Mouse (Mus musculus): ENCODE measurements around the gene Smc3. TPM values are rescaled to one million over a fixed set of nuclear protein-coding genes. Genes with fewer than 3 reads are reported as not detected.

The Smc3 gene
- polyA plus RNA-seq, 1 experiment from 2014 or later = 68.3 TPM

- H3K36me3 ChIP-seq (ENCODE audit: insufficient read depth, low read length) = no peaks in the 10 kb centered on the region
- H3K27me3 ChIP-seq (ENCODE audit: insufficient read depth, low read length) = peaks cover 48% of the 10 kb centered on the region
- H3K4me2 ChIP-seq (replicated peaks; ENCODE audit: low read depth, low read length) = no peak overlapping the region
- no peak for ATAC-seq (ENCODE audit: low FRiP score, low TSS enrichment)
- H3K4me1 ChIP-seq (ENCODE audit: insufficient read depth, low read length) = peaks cover 11% of the 10 kb centered on the region
- no peaks in the 10 kb centered on the region for H3K9me3 ChIP-seq (ENCODE audit: low read length)
- H3K27ac ChIP-seq (ENCODE audit: low read length) = no peak overlapping the region
- 96% methylated on average over 9 of the region's 9 CpGs for WGBS
- no peak overlapping the region for H3K9ac ChIP-seq (replicated peaks; ENCODE audit: low read length)
- H3K4me3 ChIP-seq (ENCODE audit: low read length) = no peak overlapping the region
These were observed 79.0 kb downstream of the Smc3 start for GRCm38 (mm10) chr19:53679194-53679593.

- WGBS = 80% methylated on average over 7 of the region's 7 CpGs
- H3K4me2 ChIP-seq (replicated peaks; ENCODE audit: low read depth, low read length) = no peak overlapping the region
- H3K27ac ChIP-seq (ENCODE audit: low read length) = no peak overlapping the region
- H3K36me3 ChIP-seq (ENCODE audit: insufficient read depth, low read length) = no peaks in the 10 kb centered on the region
- no peak overlapping the region for H3K9ac ChIP-seq (replicated peaks; ENCODE audit: low read length)
- peaks cover 40% of the 10 kb centered on the region for H3K27me3 ChIP-seq (ENCODE audit: insufficient read depth, low read length)
- no peaks in the 10 kb centered on the region for H3K9me3 ChIP-seq (ENCODE audit: low read length)
- no peak overlapping the region for H3K4me3 ChIP-seq (ENCODE audit: low read length)
- peaks cover 11% of the 10 kb centered on the region for H3K4me1 ChIP-seq (ENCODE audit: insufficient read depth, low read length)
- ATAC-seq (ENCODE audit: low FRiP score, low TSS enrichment) = no peak
These were observed 79.8 kb downstream of the Smc3 start for GRCm38 (mm10) chr19:53679981-53680380.

- 0 out of 2 replicates have a peak, but pooled peaks cover 2% of the 10 kb centered on the region for H3K4me1 ChIP-seq (ENCODE audit: insufficient read depth, low read length)
- peaks cover 16% of the 10 kb centered on the region for H3K27me3 ChIP-seq (ENCODE audit: insufficient read depth, low read length)
- no peaks in the 10 kb centered on the region for H3K9me3 ChIP-seq (ENCODE audit: low read length)
- no peak overlapping the region for H3K4me2 ChIP-seq (replicated peaks; ENCODE audit: low read depth, low read length)
- no peak overlapping the region for H3K9ac ChIP-seq (replicated peaks; ENCODE audit: low read length)
- no peak overlapping the region for H3K27ac ChIP-seq (ENCODE audit: low read length)
- no peaks in the 10 kb centered on the region for H3K36me3 ChIP-seq (ENCODE audit: insufficient read depth, low read length)
- 44% methylated on average over 8 of the region's 8 CpGs for WGBS
- no peak overlapping the region for H3K4me3 ChIP-seq (ENCODE audit: low read length)
- ATAC-seq (ENCODE audit: low FRiP score, low TSS enrichment) = no peak
These were observed 82.2 kb downstream of the Smc3 start for GRCm38 (mm10) chr19:53682427-53682826.

- no peak overlapping the region for H3K4me2 ChIP-seq (replicated peaks; ENCODE audit: low read depth, low read length)
- H3K36me3 ChIP-seq (ENCODE audit: insufficient read depth, low read length) = no peaks in the 10 kb centered on the region
- no peaks in the 10 kb centered on the region for H3K4me1 ChIP-seq (ENCODE audit: insufficient read depth, low read length)
- H3K9me3 ChIP-seq (ENCODE audit: low read length) = no peaks in the 10 kb centered on the region
- ATAC-seq (ENCODE audit: low FRiP score, low TSS enrichment) = no peak
- no peak overlapping the region for H3K27ac ChIP-seq (ENCODE audit: low read length)
- H3K9ac ChIP-seq (replicated peaks; ENCODE audit: low read length) = no peak overlapping the region
- no peaks in the 10 kb centered on the region for H3K27me3 ChIP-seq (ENCODE audit: insufficient read depth, low read length)
- no peak overlapping the region for H3K4me3 ChIP-seq (ENCODE audit: low read length)
- WGBS = 79% methylated on average over 5 of the region's 5 CpGs
These were observed 87.4 kb downstream of the Smc3 start for GRCm38 (mm10) chr19:53687592-53687991.

- Histone ChIP-seq H3K9ac (replicated peaks; ENCODE audit: low read length) (no peak overlapping the region), H3K36me3 (ENCODE audit: insufficient read depth, low read length) (no peaks in the 10 kb centered on the region), H3K4me3 (ENCODE audit: low read length) (no peak overlapping the region), H3K9me3 (ENCODE audit: low read length) (no peaks in the 10 kb centered on the region), H3K4me1 (ENCODE audit: insufficient read depth, low read length) (no peaks in the 10 kb centered on the region), H3K27ac (ENCODE audit: low read length) (no peak overlapping the region), H3K27me3 (ENCODE audit: insufficient read depth, low read length) (no peaks in the 10 kb centered on the region), H3K4me2 (replicated peaks; ENCODE audit: low read depth, low read length) (no peak overlapping the region)
- 71% methylated on average over 10 of the region's 10 CpGs for WGBS
- ATAC-seq (ENCODE audit: low FRiP score, low TSS enrichment) = no peak
These were observed 90.6 kb downstream of the Smc3 start for GRCm38 (mm10) chr19:53690816-53691215.

GRCm38 (mm10) chr19:53694020-53694419 is 93.8 kb downstream of the Smc3 start:
- Histone ChIP-seq H3K9ac (replicated peaks; ENCODE audit: low read length) (no peak overlapping the region), H3K4me3 (ENCODE audit: low read length) (no peak overlapping the region), H3K27ac (ENCODE audit: low read length) (no peak overlapping the region), H3K4me2 (replicated peaks; ENCODE audit: low read depth, low read length) (no peak overlapping the region), H3K4me1 (ENCODE audit: insufficient read depth, low read length) (peaks cover 11% of the 10 kb centered on the region), H3K27me3 (ENCODE audit: insufficient read depth, low read length) (no peaks in the 10 kb centered on the region), H3K36me3 (ENCODE audit: insufficient read depth, low read length) (no peaks in the 10 kb centered on the region), H3K9me3 (ENCODE audit: low read length) (no peaks in the 10 kb centered on the region)
- WGBS = 26% methylated on average over 1 of the region's 1 CpGs
- no peak for ATAC-seq (ENCODE audit: low FRiP score, low TSS enrichment)

Other genes starting within 250 kb of the Smc3 start
- not detected in 2 replicates for gene Gm10197, start 228.6 kb upstream of the Smc3 start, polyA plus RNA-seq (2015; fragmentation: Nextera tagmentation; extraction: Ambion mirVana)
- 39.1 and 40.1 TPM in 2 replicates for gene Smndc1, start 209.8 kb upstream of the Smc3 start, polyA plus RNA-seq (2015; fragmentation: Nextera tagmentation; extraction: Ambion mirVana)
- gene Dusp5, start 71.3 kb upstream of the Smc3 start, polyA plus RNA-seq (2015; fragmentation: Nextera tagmentation; extraction: Ambion mirVana) = 9.6 and 9.7 TPM in 2 replicates
- 395 and 457 TPM in 2 replicates for gene Nutf2-ps1, start 11.3 kb upstream of the Smc3 start, polyA plus RNA-seq (2015; fragmentation: Nextera tagmentation; extraction: Ambion mirVana)
- 2.5 and 3.1 TPM in 2 replicates for gene Rbm20, start 76.9 kb downstream of the Smc3 start, polyA plus RNA-seq (2015; fragmentation: Nextera tagmentation; extraction: Ambion mirVana)

Measured in kidney, embryonic 16.5 days (tissue).